Mouse (Mus musculus): ENCODE measurements around the gene Sucnr1. TPM values are rescaled to one million over a fixed set of nuclear protein-coding genes. Genes with fewer than 3 reads are reported as not detected.
A peak's percentile ranks its signal among the peaks of the same experiment; 100 is the strongest.

Gene Sucnr1
- polyA plus RNA-seq (2012; rRNA removed) (1.2 TPM in 2 replicates), polyA plus RNA-seq (2014; fragmentation: Nextera tagmentation; extraction: Ambion mirVana) (1.1 and 1.2 TPM in 2 replicates)

GRCm38 (mm10) chr3:60081648-60082047 is at the start of gene Sucnr1:
Gene Sucnr1, plus strand, starts transcription at chr3:60081869.
- no peak for TF ChIP-seq POLR2A (IDR thresholded peaks at IDR 0.05; ENCODE audit: borderline replicate concordance, extremely low read depth, insufficient read depth, insufficient read length)
- Histone ChIP-seq H3K4me1 (ENCODE audit: control insufficient read depth, insufficient read depth, low read length) (no peaks in the 10 kb centered on the region), H3K9me3 (ENCODE audit: control insufficient read depth, low read length) (no peaks in the 10 kb centered on the region), H3K36me3 (ENCODE audit: control insufficient read depth, insufficient read depth, low read length) (no peaks in the 10 kb centered on the region), H3K4me2 (replicated peaks; ENCODE audit: low read depth, low read length, severe bottlenecking) (no peak within 1 kb of the TSS), H3K27ac (replicated peaks; ENCODE audit: low read depth, low read length) (no peak within 1 kb of the TSS), H3K9ac (ENCODE audit: low read depth, low read length, severe bottlenecking) (no peak within 1 kb of the TSS), H3K27me3 (ENCODE audit: control insufficient read depth, insufficient read depth, low read length) (no peaks in the 10 kb centered on the region), H3K4me3 (replicated peaks; ENCODE audit: low read length) (no peak within 1 kb of the TSS)
- WGBS, result 78% methylated on average over 4 of the region's 4 CpGs
- ATAC-seq (ENCODE audit: low FRiP score, low read depth) (no peak), DNase-seq (ENCODE audit: low spot score) (no peak)

GRCm38 (mm10) chr3:60046221-60046913 is 35.3 kb upstream of the Sucnr1 start:
- no peak for TF ChIP-seq POLR2A (IDR thresholded peaks at IDR 0.05; ENCODE audit: borderline replicate concordance, extremely low read depth, insufficient read depth, insufficient read length)
- ATAC-seq (ENCODE audit: low FRiP score, low read depth) (no peak), DNase-seq (ENCODE audit: low spot score) (no peak)
- no peak overlapping the region for H3K27ac ChIP-seq (replicated peaks; ENCODE audit: low read depth, low read length)
- no peak overlapping the region for H3K4me2 ChIP-seq (replicated peaks; ENCODE audit: low read depth, low read length, severe bottlenecking)
- no peaks in the 10 kb centered on the region for H3K27me3 ChIP-seq (ENCODE audit: control insufficient read depth, insufficient read depth, low read length)
- no peaks in the 10 kb centered on the region for H3K36me3 ChIP-seq (ENCODE audit: control insufficient read depth, insufficient read depth, low read length)
- no peaks in the 10 kb centered on the region for H3K4me1 ChIP-seq (ENCODE audit: control insufficient read depth, insufficient read depth, low read length)
- WGBS, result 63% methylated on average over 3 of the region's 3 CpGs
- no peaks in the 10 kb centered on the region for H3K9me3 ChIP-seq (ENCODE audit: control insufficient read depth, low read length)
- H3K4me3 ChIP-seq (replicated peaks; ENCODE audit: low read length), result no peak overlapping the region
- no peak overlapping the region for H3K9ac ChIP-seq (ENCODE audit: low read depth, low read length, severe bottlenecking)

- no peak overlapping the region for H3K27ac ChIP-seq (replicated peaks; ENCODE audit: low read depth, low read length)
- no peaks in the 10 kb centered on the region for H3K9me3 ChIP-seq (ENCODE audit: control insufficient read depth, low read length)
- H3K4me2 ChIP-seq (replicated peaks; ENCODE audit: low read depth, low read length, severe bottlenecking), result no peak overlapping the region
- H3K27me3 ChIP-seq (ENCODE audit: control insufficient read depth, insufficient read depth, low read length), result no peaks in the 10 kb centered on the region
- no peaks in the 10 kb centered on the region for H3K36me3 ChIP-seq (ENCODE audit: control insufficient read depth, insufficient read depth, low read length)
- H3K4me1 ChIP-seq (ENCODE audit: control insufficient read depth, insufficient read depth, low read length), result no peaks in the 10 kb centered on the region
- no peak overlapping the region for H3K4me3 ChIP-seq (replicated peaks; ENCODE audit: low read length)
- no peak for ATAC-seq (ENCODE audit: low FRiP score, low read depth)
- no peak for DNase-seq (ENCODE audit: low spot score)
- WGBS, result 80% methylated on average over 3 of the region's 3 CpGs
- no peak overlapping the region for H3K9ac ChIP-seq (ENCODE audit: low read depth, low read length, severe bottlenecking)
- TF ChIP-seq POLR2A (IDR thresholded peaks at IDR 0.05; ENCODE audit: borderline replicate concordance, extremely low read depth, insufficient read depth, insufficient read length), result no peak
Measured at GRCm38 (mm10) chr3:60053231-60053927, 28.3 kb upstream of the Sucnr1 start.

GRCm38 (mm10) chr3:60053931-60054330 is 27.7 kb upstream of the Sucnr1 start:
- no peak for TF ChIP-seq POLR2A (IDR thresholded peaks at IDR 0.05; ENCODE audit: borderline replicate concordance, extremely low read depth, insufficient read depth, insufficient read length)
- Histone ChIP-seq H3K36me3 (ENCODE audit: control insufficient read depth, insufficient read depth, low read length) (no peaks in the 10 kb centered on the region), H3K9me3 (ENCODE audit: control insufficient read depth, low read length) (no peaks in the 10 kb centered on the region), H3K4me3 (replicated peaks; ENCODE audit: low read length) (no peak overlapping the region), H3K4me2 (replicated peaks; ENCODE audit: low read depth, low read length, severe bottlenecking) (no peak overlapping the region), H3K27me3 (ENCODE audit: control insufficient read depth, insufficient read depth, low read length) (no peaks in the 10 kb centered on the region), H3K9ac (ENCODE audit: low read depth, low read length, severe bottlenecking) (no peak overlapping the region), H3K27ac (replicated peaks; ENCODE audit: low read depth, low read length) (no peak overlapping the region), H3K4me1 (ENCODE audit: control insufficient read depth, insufficient read depth, low read length) (no peaks in the 10 kb centered on the region)
- 84% methylated on average over 2 of the region's 2 CpGs for WGBS
- DNase-seq (ENCODE audit: low spot score), result no peak
- no peak for ATAC-seq (ENCODE audit: low FRiP score, low read depth)

GRCm38 (mm10) chr3:60056451-60056850 is 25.2 kb upstream of the Sucnr1 start:
- Histone ChIP-seq H3K4me2 (replicated peaks; ENCODE audit: low read depth, low read length, severe bottlenecking) (no peak overlapping the region), H3K4me3 (replicated peaks; ENCODE audit: low read length) (no peak overlapping the region), H3K4me1 (ENCODE audit: control insufficient read depth, insufficient read depth, low read length) (no peaks in the 10 kb centered on the region), H3K9ac (ENCODE audit: low read depth, low read length, severe bottlenecking) (no peak overlapping the region), H3K9me3 (ENCODE audit: control insufficient read depth, low read length) (no peaks in the 10 kb centered on the region), H3K27ac (replicated peaks; ENCODE audit: low read depth, low read length) (no peak overlapping the region), H3K36me3 (ENCODE audit: control insufficient read depth, insufficient read depth, low read length) (no peaks in the 10 kb centered on the region), H3K27me3 (ENCODE audit: control insufficient read depth, insufficient read depth, low read length) (no peaks in the 10 kb centered on the region)
- whole genome bisulfite sequencing, result 34% methylated on average over 3 of the region's 3 CpGs
- ATAC-seq (ENCODE audit: low FRiP score, low read depth) (no peak), DNase-seq (ENCODE audit: low spot score) (peak; percentile 66)
- TF ChIP-seq POLR2A (IDR thresholded peaks at IDR 0.05; ENCODE audit: borderline replicate concordance, extremely low read depth, insufficient read depth, insufficient read length), result no peak
